Comparison of ENCODE assay signal across 8 mouse cellular contexts in genomic region chr2:35495486-35496278, GRCm38 (mm10). TPM values are rescaled to one million over a fixed set of nuclear protein-coding genes. Genes with fewer than 3 reads are reported as not detected.
DNase-seq lines count a peak whose midpoint lies in the region; ATAC-seq lines count a peak whose summit lies in the region.

No protein-coding gene starts in this region.

- H3K4me3 ChIP-seq in midbrain, embryonic 11.5 days (ENCODE audit: low read depth, low read length) = no peak overlapping the region
- H3K4me3 ChIP-seq in midbrain, embryonic 15.5 days = no peak overlapping the region
- H3K4me3 ChIP-seq in heart, embryonic 14.5 days (ENCODE audit: control insufficient read depth in 1 of 2, insufficient read depth in 1 of 2, low read depth in 1 of 2, low read length in 2 of 2) = no peak overlapping the region
- peak overlapping the region; percentile 88 for H3K4me3 ChIP-seq in megakaryocyte, embryonic 14.5 days (replicated peaks)

- no peak for ATAC-seq in midbrain, embryonic 11.5 days (ENCODE audit: low FRiP score)
- ATAC-seq in midbrain, embryonic 15.5 days (replicated peaks) = no peak
- no peak for ATAC-seq in heart, embryonic 14.5 days (ENCODE audit: insufficient number of reproducible peaks, insufficient read depth, low FRiP score, low read depth)

- H3K4me2 ChIP-seq in midbrain, embryonic 11.5 days = no peak overlapping the region
- no peak overlapping the region for H3K4me2 ChIP-seq in midbrain, embryonic 15.5 days
- no peak overlapping the region; the same call in 1 of the 2 replicates for H3K4me2 ChIP-seq in heart, embryonic 14.5 days (ENCODE audit: low read length)

- WGBS in midbrain, embryonic 11.5 days = 88% methylated on average over 16 of the region's 16 CpGs
- 87% methylated on average over 16 of the region's 16 CpGs for WGBS in midbrain, embryonic 15.5 days
- 60% methylated on average over 16 of the region's 16 CpGs for WGBS in heart, embryonic 14.5 days

- DNase-seq in midbrain, embryonic 11.5 days (ENCODE audit: low spot score, missing footprints) = peak; percentile 37
- DNase-seq in thymus, postnatal 36 days = peak; percentile 52 to 63
- DNase-seq in cerebellum, adult 11 months = no peak
- DNase-seq in gastrocnemius, adult 8-10 months (ENCODE audit: low spot score in 2 of 2) = no peak
- DNase-seq in left cerebral cortex, postnatal 14 days (ENCODE audit: low spot score in 2 of 2) = no peak

- H3K27me3 ChIP-seq in midbrain, embryonic 11.5 days (ENCODE audit: control insufficient read depth, insufficient read depth, low read length) = no peaks in the 10 kb centered on the region
- no peaks in the 10 kb centered on the region for H3K27me3 ChIP-seq in midbrain, embryonic 15.5 days (replicated peaks)
- H3K27me3 ChIP-seq in heart, embryonic 14.5 days (ENCODE audit: control insufficient read depth, insufficient read depth, low read length) = no peaks in the 10 kb centered on the region
- H3K27me3 ChIP-seq in megakaryocyte, embryonic 14.5 days (replicated peaks) = no peaks in the 10 kb centered on the region

- H3K4me1 ChIP-seq in midbrain, embryonic 11.5 days (ENCODE audit: control insufficient read depth, insufficient read depth, low read length) = peaks cover 2% of the 10 kb centered on the region; the same call in 1 of the 2 replicates
- H3K4me1 ChIP-seq in midbrain, embryonic 15.5 days = 0 out of 2 replicates have a peak, but pooled peaks cover 2% of the 10 kb centered on the region
- peaks cover 12 to 15% of the 10 kb centered on the region in 2 experiments for H3K4me1 ChIP-seq in heart, embryonic 14.5 days (ENCODE audit: control insufficient read depth in 2 of 2, insufficient read depth in 2 of 2, low read length in 2 of 2)
- peaks cover 87% of the 10 kb centered on the region for H3K4me1 ChIP-seq in megakaryocyte, embryonic 14.5 days

- intact Hi-C loops in left cerebral cortex, postnatal 14 days (cut with DNase I) = no loop called here

- H3K36me3 ChIP-seq in midbrain, embryonic 11.5 days (ENCODE audit: control insufficient read depth, insufficient read depth, low read length) = no peaks in the 10 kb centered on the region
- H3K36me3 ChIP-seq in midbrain, embryonic 15.5 days (replicated peaks) = no peaks in the 10 kb centered on the region
- H3K36me3 ChIP-seq in heart, embryonic 14.5 days (ENCODE audit: control insufficient read depth, insufficient read depth, low read length) = no peaks in the 10 kb centered on the region
- peaks cover 31% of the 10 kb centered on the region for H3K36me3 ChIP-seq in megakaryocyte, embryonic 14.5 days (replicated peaks; ENCODE audit: low read length)

- no peak overlapping the region for H3K9ac ChIP-seq in midbrain, embryonic 11.5 days (ENCODE audit: low read length)
- no peak overlapping the region for H3K9ac ChIP-seq in midbrain, embryonic 15.5 days
- H3K9ac ChIP-seq in heart, embryonic 14.5 days (ENCODE audit: low read length) = no peak overlapping the region

- H3K27ac ChIP-seq in midbrain, embryonic 11.5 days (ENCODE audit: low read depth, low read length) = no peak overlapping the region
- no peak overlapping the region for H3K27ac ChIP-seq in midbrain, embryonic 15.5 days
- peak overlapping the region; percentile 21 to 43; a peak in 3 of 4 replicates for H3K27ac ChIP-seq in heart, embryonic 14.5 days (replicated peaks in 1 of 2; ENCODE audit: control insufficient read depth in 1 of 2, insufficient read depth in 1 of 2, low read depth in 2 of 2, low read length in 2 of 2)

- H3K9me3 ChIP-seq in midbrain, embryonic 11.5 days (ENCODE audit: control insufficient read depth, low read length) = no peaks in the 10 kb centered on the region
- H3K9me3 ChIP-seq in midbrain, embryonic 15.5 days = no peaks in the 10 kb centered on the region
- H3K9me3 ChIP-seq in heart, embryonic 14.5 days (ENCODE audit: control insufficient read depth, low read length) = no peaks in the 10 kb centered on the region
- peaks cover 20% of the 10 kb centered on the region for H3K9me3 ChIP-seq in megakaryocyte, embryonic 14.5 days

RNA-seq across cellular contexts. Expression of gene Ggta1, which starts 32.7 kb away (rescaled TPM):
- polyA plus RNA-seq in midbrain, embryonic 11.5 days (2014; fragmentation: Nextera tagmentation; extraction: Ambion mirVana) = 6.3 TPM in 2 replicates
- polyA plus RNA-seq in midbrain, embryonic 15.5 days (2015; fragmentation: Nextera tagmentation; extraction: Ambion mirVana) = 6.3 and 6.6 TPM in 2 replicates
- polyA plus RNA-seq in heart, embryonic 14.5 days (2014; fragmentation: Nextera tagmentation; extraction: Ambion mirVana) = 37.9 and 39.4 TPM in 2 replicates
- 1.9 and 6.5 TPM in 2 replicates for polyA plus RNA-seq in megakaryocyte, embryonic 14.5 days (2012; ENCODE audit: insufficient read depth, low replicate concordance)
- 1 to 10 TPM; 3.3 to 5.5 (median 4.0) TPM for total RNA-seq in gastrocnemius, adult 8-10 months (2022)
- 1 to 10 TPM; 2.9 to 3.5 TPM for total RNA-seq in left cerebral cortex, postnatal 14 days (2021)

Comparison
In these comparisons a context has a peak if more than half of its experiments do, and no peak if none do; other contexts are left out.
1. DNase-seq: peak in midbrain, embryonic 11.5 days (single experiment) and thymus, postnatal 36 days (2 of 2); none in cerebellum, adult 11 months (single experiment), gastrocnemius, adult 8-10 months (0 of 2) and left cerebral cortex, postnatal 14 days (0 of 2).
2. H3K27ac ChIP-seq: peak in heart, embryonic 14.5 days (2 of 2); none in midbrain, embryonic 11.5 days (single experiment) and midbrain, embryonic 15.5 days (single experiment).